Mouse (Mus musculus) right cerebral cortex, postnatal 10 days (tissue): ENCODE results near the gene Glg1.
A peak's percentile ranks its signal among the peaks of the same experiment; 100 is the strongest.
"Not testable (repeated sequence)": the region's sequence is repeated elsewhere in the genome, so short reads cannot be mapped to it uniquely, and the experiment has no call there.

Source experiments
- DNase-seq, 2 experiments: peaks; one replicate each; pipeline ENCODE4 v3.0.0; 2021; ENCODE audit warnings: low spot score in 2 of 2

The Glg1 gene

GRCm38 (mm10) chr8:111252487-111253112 lies 6.4 kb downstream of the Glg1 start:
- no peak for DNase-seq

GRCm38 (mm10) chr8:111250111-111250510 lies 8.9 kb downstream of the Glg1 start:
- DNase-seq: no peak

GRCm38 (mm10) chr8:111248136-111248535 lies 10.9 kb downstream of the Glg1 start:
- DNase-seq: no peak

- DNase-seq: not testable (repeated sequence)
Observed at GRCm38 (mm10) chr8:111246864-111247263, 12.2 kb downstream of the Glg1 start.

GRCm38 (mm10) chr8:111246287-111246830 lies 12.7 kb downstream of the Glg1 start:
- DNase-seq: no peak

- DNase-seq: no peak
Observed at GRCm38 (mm10) chr8:111237301-111237700, 21.7 kb downstream of the Glg1 start.

- DNase-seq: no peak
Observed at GRCm38 (mm10) chr8:111233730-111234129, 25.3 kb downstream of the Glg1 start.

GRCm38 (mm10) chr8:111224153-111224552 lies 34.9 kb downstream of the Glg1 start:
- DNase-seq: peak in 1 of 2 experiments; percentile 43

GRCm38 (mm10) chr8:111218107-111218506 lies 40.9 kb downstream of the Glg1 start:
- DNase-seq: peak; percentile 76 to 90

GRCm38 (mm10) chr8:111213406-111213805 lies 45.6 kb downstream of the Glg1 start:
- DNase-seq: no peak

GRCm38 (mm10) chr8:111211180-111211579 lies 47.8 kb downstream of the Glg1 start:
- DNase-seq: no peak

GRCm38 (mm10) chr8:111209874-111210273 lies 49.1 kb downstream of the Glg1 start:
- DNase-seq: no peak

- DNase-seq: no peak
Observed at GRCm38 (mm10) chr8:111206321-111206720, 52.7 kb downstream of the Glg1 start.

- no peak for DNase-seq
Observed at GRCm38 (mm10) chr8:111205033-111205432, 54.0 kb downstream of the Glg1 start.

- no peak for DNase-seq
Observed at GRCm38 (mm10) chr8:111203341-111203740, 55.7 kb downstream of the Glg1 start.

GRCm38 (mm10) chr8:111197966-111198365 lies 61.0 kb downstream of the Glg1 start:
- DNase-seq: no peak

GRCm38 (mm10) chr8:111196181-111196580 lies 62.8 kb downstream of the Glg1 start:
- no peak for DNase-seq

GRCm38 (mm10) chr8:111188594-111189211 lies 70.3 kb downstream of the Glg1 start:
- no peak for DNase-seq

- no peak for DNase-seq
Observed at GRCm38 (mm10) chr8:111187470-111187869, 71.5 kb downstream of the Glg1 start.

GRCm38 (mm10) chr8:111185472-111185947 lies 73.5 kb downstream of the Glg1 start:
- peak; percentile 62 to 74 for DNase-seq

- DNase-seq: no peak
Observed at GRCm38 (mm10) chr8:111171661-111172060, 87.4 kb downstream of the Glg1 start.

- DNase-seq: peak; percentile 49 to 62
Observed at GRCm38 (mm10) chr8:111157617-111158016, 101.4 kb downstream of the Glg1 start.
